Mouse (Mus musculus) E14TG2a.4 (cell line): ENCODE measurements at regions not wholly inside any gene's neighbourhood (a gene's known extent, or its start where the extent isn't known, plus 50 kb on each side); places are given as distances from the start of the nearest gene placed in this dataset.

Experiments
- H3K27me3 ChIP-seq: 2 replicates; pipeline ENCODE4 v1.6.1; 2014; ENCODE audit warnings: low read length, control low read depth; ENCODE audit not compliant: insufficient read depth
- H3K36me3 ChIP-seq: 2 replicates; pipeline ENCODE4 v1.6.1; 2014; ENCODE audit warnings: low read length, control low read depth; ENCODE audit not compliant: insufficient read depth
- H3K4me1 ChIP-seq: replicated peaks from 2 replicates; pipeline ENCODE4 v1.6.1; 2014; ENCODE audit warnings: low read depth, low read length, control low read depth
- H3K4me3 ChIP-seq: replicated peaks from 2 replicates; pipeline ENCODE4 v1.5.1; 2014; ENCODE audit warnings: mild to moderate bottlenecking, low read length
- H3K9me3 ChIP-seq: 2 replicates; pipeline ENCODE4 v1.6.1; 2014; ENCODE audit warnings: low read length, control low read depth
- CTCF ChIP-seq: conservative IDR thresholded peaks from 2 replicates; pipeline ENCODE4 v1.5.1; 2014; ENCODE audit warnings: low read length
- NANOG ChIP-seq: IDR thresholded peaks from 2 replicates; pipeline ENCODE4 v1.6.1; 2014; ENCODE audit warnings: borderline replicate concordance, low read length, mixed read lengths
- POU5F1 ChIP-seq: IDR thresholded peaks from 2 replicates; pipeline ENCODE4 v1.6.1; 2014; ENCODE audit warnings: low read length, borderline replicate concordance

- Histone ChIP-seq H3K36me3 (no peaks in the 10 kb centered on the region), H3K4me1 (no peaks in the 10 kb centered on the region), H3K4me3 (no peak overlapping the region), H3K27me3 (no peaks in the 10 kb centered on the region), H3K9me3 (no peaks in the 10 kb centered on the region)
- no peak for TF ChIP-seq NANOG
- TF ChIP-seq CTCF, result no peak
- no peak for TF ChIP-seq POU5F1
Measured at GRCm38 (mm10) chr3:33498645-33499044, 301.0 kb upstream of the Ttc14 start.

GRCm38 (mm10) chr3:33508277-33508676 lies 291.4 kb upstream of the Ttc14 start:
- no peaks in the 10 kb centered on the region for H3K27me3 ChIP-seq
- peaks cover 21% of the 10 kb centered on the region for H3K4me1 ChIP-seq
- H3K4me3 ChIP-seq, result no peak overlapping the region
- H3K36me3 ChIP-seq, result no peaks in the 10 kb centered on the region
- TF ChIP-seq NANOG (peak; percentile 90), CTCF (no peak), POU5F1 (peak; percentile 44; the same call in 1 of the 2 replicates)
- H3K9me3 ChIP-seq, result peaks cover 6% of the 10 kb centered on the region

- Histone ChIP-seq H3K4me1 (no peaks in the 10 kb centered on the region), H3K9me3 (peaks cover 28% of the 10 kb centered on the region), H3K27me3 (no peaks in the 10 kb centered on the region), H3K36me3 (no peaks in the 10 kb centered on the region), H3K4me3 (no peak overlapping the region)
- TF ChIP-seq NANOG, result no peak
- no peak for TF ChIP-seq CTCF
- no peak for TF ChIP-seq POU5F1
Measured at GRCm38 (mm10) chr3:33544161-33544560, 255.5 kb upstream of the Ttc14 start.

- H3K4me1 ChIP-seq, result no peaks in the 10 kb centered on the region
- no peaks in the 10 kb centered on the region for H3K27me3 ChIP-seq
- no peaks in the 10 kb centered on the region for H3K36me3 ChIP-seq
- H3K9me3 ChIP-seq, result no peaks in the 10 kb centered on the region
- H3K4me3 ChIP-seq, result no peak overlapping the region
- TF ChIP-seq CTCF (no peak), NANOG (no peak), POU5F1 (no peak)
Measured at GRCm38 (mm10) chr3:33562670-33563360, 236.8 kb upstream of the Ttc14 start.

- H3K9me3 ChIP-seq, result peaks cover 3% of the 10 kb centered on the region
- TF ChIP-seq POU5F1 (no peak), NANOG (peak; percentile 93)
- no peaks in the 10 kb centered on the region for H3K27me3 ChIP-seq
- H3K4me1 ChIP-seq, result peaks cover 17% of the 10 kb centered on the region
- H3K4me3 ChIP-seq, result no peak overlapping the region
- no peaks in the 10 kb centered on the region for H3K36me3 ChIP-seq
Measured at GRCm38 (mm10) chr3:33580599-33580998, 219.0 kb upstream of the Ttc14 start.

- no peaks in the 10 kb centered on the region for H3K36me3 ChIP-seq
Measured at GRCm38 (mm10) chr3:33614206-33614605, 185.4 kb upstream of the Ttc14 start.

GRCm38 (mm10) chr3:33616871-33617270 lies 182.8 kb upstream of the Ttc14 start:
- peaks cover 20% of the 10 kb centered on the region for H3K9me3 ChIP-seq
- no peaks in the 10 kb centered on the region for H3K36me3 ChIP-seq
- no peaks in the 10 kb centered on the region for H3K4me1 ChIP-seq
- H3K27me3 ChIP-seq, result no peaks in the 10 kb centered on the region
- no peak overlapping the region for H3K4me3 ChIP-seq
- TF ChIP-seq POU5F1, result no peak
- TF ChIP-seq NANOG, result no peak

More at GRCm38 (mm10) chr3:33614206-33614605, 185.4 kb upstream of the Ttc14 start:
- H3K4me1 ChIP-seq, result no peaks in the 10 kb centered on the region
- TF ChIP-seq POU5F1, result no peak
- TF ChIP-seq CTCF, result no peak
- no peak for TF ChIP-seq NANOG
- H3K9me3 ChIP-seq, result peaks cover 19% of the 10 kb centered on the region
- H3K4me3 ChIP-seq, result no peak overlapping the region
- no peaks in the 10 kb centered on the region for H3K27me3 ChIP-seq

GRCm38 (mm10) chr3:33632928-33633514 lies 166.6 kb upstream of the Ttc14 start:
- Histone ChIP-seq H3K27me3 (no peaks in the 10 kb centered on the region), H3K4me3 (no peak overlapping the region), H3K9me3 (no peaks in the 10 kb centered on the region), H3K4me1 (no peaks in the 10 kb centered on the region), H3K36me3 (no peaks in the 10 kb centered on the region)
- no peak for TF ChIP-seq CTCF
- no peak for TF ChIP-seq NANOG
- no peak for TF ChIP-seq POU5F1
